Mouse (Mus musculus): Measurements from ENCODE around the gene Sik3. TPM values are rescaled to one million over a fixed set of nuclear protein-coding genes. Genes with fewer than 3 reads are reported as not detected.

Sik3 gene
- polyA plus RNA-seq (2012; rRNA removed) = 11.7 and 21.0 TPM in 2 replicates

DNA sequence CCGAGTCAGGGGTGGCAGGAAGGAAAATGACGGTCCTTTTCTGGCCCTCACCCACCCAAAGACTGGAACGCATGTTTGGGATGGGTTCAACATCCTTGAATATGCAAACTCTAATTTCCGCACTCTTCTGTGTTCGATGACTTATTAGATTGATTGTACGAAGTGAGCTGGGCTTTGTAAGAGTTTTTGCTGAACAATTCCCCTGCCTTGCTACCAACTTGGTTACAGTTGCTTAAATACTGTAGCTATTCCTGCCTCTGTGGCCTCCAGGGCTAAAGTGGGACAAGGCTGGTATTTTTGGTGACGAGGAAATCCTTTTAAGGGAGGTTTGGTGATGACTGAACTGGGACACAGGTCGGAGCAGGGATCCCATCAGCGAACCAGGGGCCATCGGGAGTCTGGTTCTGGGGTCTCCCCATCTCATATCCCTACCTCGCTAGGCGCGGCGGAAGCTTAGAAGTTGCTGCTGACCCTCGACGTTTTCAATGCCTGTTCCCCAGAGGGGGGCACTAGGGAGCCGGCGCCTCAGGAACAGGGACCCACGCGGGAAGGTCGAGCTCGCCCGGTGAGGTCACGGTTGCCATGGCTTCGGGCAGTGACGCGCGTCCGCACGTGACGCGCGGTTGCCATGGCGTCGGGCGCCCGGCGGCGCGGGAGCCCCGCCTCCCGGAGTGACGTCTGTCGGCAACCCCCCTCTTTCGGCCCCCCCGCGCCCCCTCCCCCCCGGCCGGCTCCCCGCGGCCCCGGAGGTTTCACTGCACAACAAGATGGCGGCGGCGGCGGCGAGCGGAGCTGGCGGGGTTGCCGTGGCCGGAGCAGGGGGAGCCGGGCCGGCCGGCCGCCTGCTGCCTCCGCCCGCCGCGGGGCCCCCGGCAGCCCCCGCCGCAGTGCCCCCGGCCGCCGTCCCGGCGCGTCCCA lies at the start of gene Sik3, which contains the start of gene Pafah1b2:
TSS of gene Sik3 (plus strand) at position 730 of the 918 bp plus-strand sequence.
TSS of gene Pafah1b2 (minus strand) at position 600 of the 918 bp plus-strand sequence.
- DNase-seq (ENCODE audit: low read depth) = no peak

DNA sequence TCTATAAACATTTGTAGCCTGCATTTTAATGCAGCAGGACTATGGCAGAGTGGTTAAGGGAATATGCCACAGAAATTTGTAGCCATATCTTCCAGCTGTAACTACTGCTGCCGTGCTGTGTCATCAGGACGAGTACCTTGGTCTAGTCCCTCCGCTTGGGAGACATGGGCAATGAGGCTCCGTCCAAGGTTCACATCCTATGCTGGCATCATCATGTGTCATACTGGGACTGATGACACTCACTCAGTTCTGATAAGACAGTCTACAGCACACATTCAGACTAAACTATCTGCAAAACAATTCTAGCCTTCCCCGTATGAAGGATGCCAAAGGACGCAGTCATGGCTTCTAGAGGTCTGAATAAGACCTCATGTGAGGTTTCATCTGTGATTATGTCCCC lies 49.0 kb upstream of the Sik3 start:
- DNase-seq (ENCODE audit: low read depth) = no peak

DNA sequence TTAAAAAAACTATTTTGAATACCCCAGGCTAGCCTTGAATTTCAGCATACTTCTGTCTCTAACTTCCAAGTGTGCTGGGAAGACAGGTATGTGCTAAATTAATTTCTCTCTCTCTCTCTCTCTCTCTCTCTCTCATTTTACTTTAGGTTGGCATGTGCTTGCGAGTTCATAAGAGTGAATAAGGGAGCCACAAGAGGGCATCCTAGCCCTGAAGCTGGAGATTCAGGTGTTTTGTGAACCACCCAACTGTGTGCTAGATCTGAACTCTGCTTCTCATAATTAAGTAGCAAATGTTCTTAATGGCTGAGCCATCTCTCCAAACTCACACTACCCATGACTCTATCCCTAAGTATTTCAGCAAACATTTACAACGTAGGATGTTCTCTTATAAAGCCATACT lies 35.7 kb upstream of the Sik3 start:
- DNase-seq (ENCODE audit: low read depth) = no peak

DNA sequence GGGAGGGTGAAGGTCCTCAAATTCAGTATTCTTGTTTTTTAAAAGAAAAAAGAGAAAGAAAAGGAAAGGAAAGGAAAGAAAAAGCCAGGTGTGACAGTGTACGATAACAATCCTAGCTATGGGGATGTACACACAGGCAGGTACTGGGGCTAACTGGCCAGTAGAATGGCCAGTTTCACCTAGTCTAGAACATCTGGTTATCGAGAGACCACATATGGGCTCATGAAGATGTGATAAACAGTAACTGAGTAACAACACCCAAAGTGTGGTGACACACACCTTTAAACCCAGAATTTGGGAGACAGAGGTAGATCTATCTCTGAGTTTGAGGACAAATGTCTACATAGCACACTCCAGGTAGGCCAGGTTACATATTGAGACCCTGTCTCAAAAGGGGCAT lies 32.8 kb upstream of the Sik3 start:
- DNase-seq (ENCODE audit: low read depth) = no peak

DNA sequence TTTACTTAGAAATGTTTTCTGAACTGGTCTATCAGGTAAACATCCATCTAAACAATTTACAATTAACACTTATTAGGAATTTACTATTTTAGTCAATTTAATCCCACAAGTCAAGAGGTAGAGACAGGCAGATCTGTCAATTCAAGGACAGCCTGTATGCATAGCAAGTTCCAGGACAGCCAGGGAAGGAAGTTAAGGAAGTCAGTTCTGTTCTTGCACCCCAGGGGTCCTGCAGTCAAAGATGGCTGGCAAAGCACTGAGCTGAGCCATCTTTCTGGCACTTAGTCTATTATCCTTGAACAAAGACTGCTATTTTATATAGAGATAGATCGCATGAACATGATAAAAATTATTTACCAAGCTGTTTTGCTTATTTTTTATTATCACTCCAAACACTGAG lies 32.0 kb upstream of the Sik3 start:
- DNase-seq (ENCODE audit: low read depth) = no peak

DNA sequence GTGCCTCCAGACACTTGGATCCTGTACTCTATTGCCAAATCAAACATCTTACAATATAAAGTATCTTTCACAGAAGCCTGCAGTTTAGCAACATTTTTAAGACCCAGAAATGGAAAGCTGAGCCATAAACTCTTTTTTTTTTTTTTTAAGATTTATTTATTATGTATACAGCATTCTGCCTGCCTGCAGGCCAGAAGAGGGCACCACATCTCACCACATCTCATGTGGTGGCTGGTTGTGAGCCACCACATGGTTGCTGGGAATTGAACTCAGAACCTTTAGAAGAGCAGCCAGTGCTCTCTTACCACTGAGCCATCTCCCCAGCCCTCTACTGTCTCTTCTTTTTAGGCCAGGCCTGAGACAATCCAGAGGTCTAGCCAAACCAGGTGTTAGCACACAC lies 31.3 kb upstream of the Sik3 start:
- no peak for DNase-seq (ENCODE audit: low read depth)

DNA sequence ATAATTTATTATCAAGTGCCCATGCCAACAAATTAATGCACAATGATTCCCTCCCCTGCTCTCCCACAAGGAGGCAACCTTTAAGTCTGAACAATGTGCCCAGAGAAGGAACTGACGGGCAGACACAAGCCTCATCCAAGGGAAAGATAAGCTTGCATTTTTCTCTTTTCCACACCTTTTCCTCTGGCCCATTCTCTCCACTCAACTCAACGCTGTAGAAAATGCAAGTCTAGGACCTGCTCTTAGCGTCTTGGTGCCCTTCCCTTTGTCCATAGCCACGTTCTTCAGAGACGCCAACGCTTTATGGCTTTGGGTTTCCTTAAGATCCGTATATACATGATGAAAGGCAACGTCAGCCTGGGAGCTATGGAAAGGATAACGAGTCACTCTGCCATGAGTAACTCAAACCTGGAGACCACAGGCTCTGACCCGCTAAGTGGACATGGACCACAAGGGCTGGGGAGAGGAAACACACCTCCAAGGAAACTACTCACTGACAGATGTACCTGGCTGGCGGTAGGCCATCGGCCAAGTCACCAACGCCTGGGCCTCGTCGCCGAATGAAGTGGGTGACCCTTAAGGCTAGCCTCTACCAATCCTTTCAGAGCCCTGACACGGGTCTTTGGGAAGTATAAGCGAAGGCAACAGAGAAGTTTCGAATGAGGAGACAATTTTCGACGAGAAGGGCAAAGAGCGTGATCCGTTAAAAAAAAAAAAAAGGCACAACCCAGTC lies 28.8 kb upstream of the Sik3 start:
- no peak for DNase-seq (ENCODE audit: low read depth)

DNA sequence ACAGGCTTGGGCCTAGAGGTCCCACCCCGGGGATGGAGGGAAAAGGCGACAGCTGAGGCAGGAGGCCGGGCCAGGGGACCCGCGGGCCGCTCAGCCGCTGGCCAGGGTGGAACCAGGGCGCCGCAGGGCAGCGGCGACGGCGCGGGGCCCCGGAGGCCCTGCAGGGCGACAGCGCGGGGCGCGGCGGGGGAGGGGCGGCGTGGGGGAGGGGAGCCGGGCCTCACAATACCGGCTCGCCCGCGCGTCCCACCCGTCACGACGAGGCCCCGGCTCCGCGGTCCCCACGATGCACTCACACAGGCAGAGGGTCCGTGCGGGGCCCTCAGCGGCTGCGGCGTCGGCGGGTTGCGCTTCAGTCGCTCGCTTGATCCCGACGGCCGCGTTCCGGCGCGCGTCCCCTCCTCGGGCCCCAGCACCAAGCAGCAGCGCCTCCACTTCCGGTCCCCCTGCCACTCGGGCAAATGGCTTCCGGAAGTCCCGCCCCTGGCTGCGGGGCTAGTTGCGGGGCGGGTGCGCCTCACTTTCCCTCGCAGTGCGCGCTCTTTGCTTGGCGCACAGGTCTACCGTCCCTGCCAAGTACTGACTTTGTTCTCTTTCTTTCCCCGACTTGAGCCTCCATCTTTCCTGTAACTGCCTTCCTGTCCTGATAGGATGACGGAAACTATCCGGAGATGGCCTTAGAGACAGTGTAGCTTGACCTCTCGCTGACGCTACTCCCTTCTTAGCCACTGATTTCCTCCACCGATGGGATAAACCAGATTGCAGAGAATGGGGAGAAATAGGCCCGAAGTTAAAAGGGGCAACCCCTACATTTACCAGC lies 28.0 kb upstream of the Sik3 start:
- no peak for DNase-seq (ENCODE audit: low read depth)

DNA sequence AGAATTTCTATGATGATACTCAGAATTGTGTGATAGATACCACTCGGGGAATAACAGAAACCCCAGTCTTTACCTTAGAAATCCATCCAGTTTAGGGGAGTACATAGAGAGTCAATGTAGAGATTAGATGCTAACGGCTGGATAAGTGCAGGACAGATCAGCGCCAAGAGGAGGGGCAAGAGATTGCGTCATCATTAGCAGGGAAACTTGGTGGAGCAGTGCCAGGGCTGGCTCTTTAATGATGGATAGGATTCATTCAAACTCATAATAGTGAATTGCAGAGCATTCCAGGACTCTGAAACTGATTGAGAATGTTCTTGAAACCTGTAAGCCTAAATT lies 27.4 kb upstream of the Sik3 start:
- no peak for DNase-seq (ENCODE audit: low read depth)

DNA sequence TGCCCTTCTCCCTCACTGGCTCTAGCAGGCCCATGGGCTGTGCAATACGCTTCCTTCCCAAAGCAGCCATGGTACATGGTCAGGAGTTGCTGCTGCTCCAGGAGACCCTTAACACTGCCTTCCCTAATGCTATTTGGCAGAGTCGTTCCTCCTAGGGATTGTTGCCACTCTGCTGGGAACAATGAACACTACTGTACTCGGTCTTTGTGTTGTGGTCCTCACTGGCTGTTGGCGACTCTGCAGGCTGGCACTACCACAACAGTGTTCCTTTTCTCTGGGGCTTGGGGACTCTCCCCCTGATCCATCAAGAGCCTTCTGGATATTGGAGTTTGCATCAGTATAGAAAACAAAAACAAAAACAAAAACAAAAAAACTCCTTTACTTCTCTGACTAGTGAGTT lies 13.6 kb upstream of the Sik3 start:
- DNase-seq (ENCODE audit: low read depth) = no peak

DNA sequence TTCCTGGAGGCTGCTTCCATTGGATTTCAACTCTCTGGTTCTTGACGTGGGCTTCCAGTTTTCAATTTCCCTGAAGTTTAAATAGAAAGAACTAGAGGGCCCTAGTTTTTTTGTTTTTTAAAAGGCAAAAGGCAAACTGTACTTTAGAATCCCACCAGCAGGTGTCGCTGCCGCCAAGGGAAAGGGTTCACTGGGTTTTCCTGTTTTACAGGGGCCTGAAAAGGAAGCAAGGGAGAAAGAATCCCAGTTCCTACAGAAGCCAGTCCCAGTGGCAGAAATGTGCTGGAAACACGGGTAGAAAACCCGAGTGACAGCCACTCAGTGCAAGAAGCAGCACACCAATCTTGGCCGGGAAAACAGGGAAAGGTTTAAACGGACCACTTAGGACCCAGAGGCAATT lies 8.9 kb upstream of the Sik3 start:
- no peak for DNase-seq (ENCODE audit: low read depth)

DNA sequence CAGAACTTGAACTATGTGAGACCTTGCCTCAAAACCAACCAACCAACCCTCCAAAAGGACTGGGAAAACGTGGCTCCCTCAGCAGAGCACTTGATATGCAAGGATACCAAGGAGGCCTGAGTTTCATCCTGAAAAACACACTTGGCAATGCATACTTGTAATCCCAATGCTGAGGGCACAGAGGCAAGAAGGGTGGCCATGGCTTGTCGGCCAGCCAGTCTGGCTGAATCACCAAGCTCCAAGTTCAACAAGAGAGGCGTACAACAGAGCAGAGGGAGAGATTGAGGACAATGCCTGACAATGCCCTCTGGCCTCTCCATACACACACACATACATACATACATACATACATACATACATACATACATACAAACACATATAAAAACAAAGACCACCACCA lies 8.1 kb upstream of the Sik3 start:
- DNase-seq (ENCODE audit: low read depth) = no peak

DNA sequence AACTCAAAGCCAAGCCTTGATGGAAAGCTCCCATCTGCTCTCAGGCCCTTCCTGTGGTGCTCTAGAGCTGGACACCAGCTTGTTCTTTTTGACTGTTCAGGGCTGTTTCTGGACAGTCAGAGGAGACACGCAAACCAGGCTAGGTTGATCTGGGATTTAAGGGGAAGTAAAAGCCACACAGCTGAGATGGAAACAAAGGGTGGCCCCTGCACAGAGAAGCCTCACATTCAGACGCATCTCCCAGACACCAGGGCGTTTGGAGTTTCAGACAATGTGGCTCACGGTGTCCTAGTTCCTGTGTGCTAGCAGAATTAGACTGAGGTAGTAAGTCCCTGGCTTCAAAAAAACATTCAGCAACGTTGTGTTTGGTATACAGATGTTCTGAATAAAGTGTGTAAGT lies 6.4 kb upstream of the Sik3 start:
- no peak for DNase-seq (ENCODE audit: low read depth)

DNA sequence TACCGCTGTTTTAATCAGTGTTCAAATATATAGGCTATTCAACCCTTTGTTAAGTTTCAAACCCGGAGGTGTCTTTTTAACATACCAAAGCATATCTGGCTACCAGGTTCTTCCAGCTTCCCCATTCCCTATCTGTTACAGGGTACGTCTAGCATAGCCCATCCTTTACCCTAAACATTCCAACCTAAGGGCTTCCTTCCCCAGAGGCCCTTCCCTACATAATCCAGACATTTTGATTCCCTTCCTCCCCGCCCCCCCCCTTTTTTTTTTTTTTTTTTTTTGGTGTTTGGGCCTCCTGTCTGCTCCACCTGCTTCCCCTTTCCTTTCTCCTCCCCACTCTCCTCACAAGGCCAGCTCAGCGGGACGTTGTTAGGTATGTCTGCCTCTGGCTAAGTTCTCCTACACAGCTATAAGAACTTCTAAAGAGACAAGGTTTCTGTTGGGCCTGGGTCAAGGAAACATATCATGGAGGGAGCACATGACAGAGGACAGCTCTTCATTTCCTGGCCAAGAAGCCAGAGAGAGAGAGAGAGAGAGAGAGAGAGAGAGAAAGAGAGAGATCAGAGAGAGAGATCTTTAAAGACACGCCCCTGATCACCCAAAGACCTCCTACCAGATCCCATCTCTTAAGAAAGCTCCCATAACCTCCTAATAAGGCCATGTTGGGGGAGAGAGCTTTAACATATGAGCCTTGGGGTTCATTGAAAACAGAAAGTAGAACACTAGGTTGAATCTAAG lies 3.5 kb upstream of the Sik3 start:
- DNase-seq (ENCODE audit: low read depth) = no peak

DNA sequence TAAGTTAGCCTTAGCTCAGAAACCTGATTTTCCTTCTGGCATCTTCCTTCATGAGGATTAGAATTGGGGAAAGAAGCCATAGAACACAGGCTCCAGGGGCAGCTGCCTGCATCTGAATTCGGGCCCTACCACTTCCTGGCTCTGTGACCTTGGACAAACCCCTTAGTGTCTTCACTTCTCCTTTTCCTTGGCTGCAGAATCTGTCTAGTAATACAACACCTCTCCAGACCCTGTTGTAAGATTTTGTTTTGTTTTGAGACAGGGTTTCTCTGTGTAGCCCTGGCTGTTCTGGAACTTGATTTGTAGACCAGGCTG lies 3.0 kb upstream of the Sik3 start:
- no peak for DNase-seq (ENCODE audit: low read depth)

DNA sequence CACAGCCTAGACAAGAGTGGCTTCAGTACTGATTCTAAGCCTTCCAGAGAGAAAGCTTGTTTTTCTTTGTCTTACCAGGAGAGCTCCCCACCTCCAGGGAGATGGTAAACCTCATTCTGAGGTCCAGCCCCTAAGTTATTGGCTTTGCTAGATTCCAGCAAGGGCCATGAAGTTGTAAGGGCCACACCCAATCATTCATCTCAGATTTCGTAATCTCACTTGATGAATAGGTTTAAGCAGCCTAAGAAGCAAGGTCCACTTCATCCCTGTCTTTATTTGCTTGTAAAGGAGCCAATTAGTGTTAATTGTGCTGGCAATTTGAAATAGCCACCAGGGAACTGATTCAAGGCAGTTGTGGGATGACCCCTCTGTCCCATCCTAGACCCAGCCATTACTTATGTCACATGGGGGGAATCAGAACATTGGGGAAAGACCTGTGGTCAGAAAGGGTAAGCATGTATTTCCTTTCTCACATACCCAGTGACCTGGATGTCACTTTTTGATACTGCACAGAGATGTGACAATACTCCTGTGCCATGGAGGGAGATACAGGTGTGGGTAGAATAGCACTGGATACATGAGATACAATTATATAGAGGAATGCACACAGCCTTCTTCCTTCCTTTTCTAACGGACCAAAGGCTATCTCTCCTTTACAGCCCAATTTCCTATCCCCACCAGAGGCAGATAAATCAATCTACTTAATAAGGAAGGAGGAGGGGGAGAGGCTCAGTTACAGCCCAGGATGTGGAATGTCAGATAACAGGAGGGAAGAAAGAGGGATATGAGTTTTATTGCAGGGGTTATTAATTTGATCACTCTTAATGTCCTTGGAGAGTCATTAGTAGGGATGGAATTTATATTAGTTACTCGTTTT lies 1.3 kb upstream of the Sik3 start:
- DNase-seq (ENCODE audit: low read depth) = no peak

DNA sequence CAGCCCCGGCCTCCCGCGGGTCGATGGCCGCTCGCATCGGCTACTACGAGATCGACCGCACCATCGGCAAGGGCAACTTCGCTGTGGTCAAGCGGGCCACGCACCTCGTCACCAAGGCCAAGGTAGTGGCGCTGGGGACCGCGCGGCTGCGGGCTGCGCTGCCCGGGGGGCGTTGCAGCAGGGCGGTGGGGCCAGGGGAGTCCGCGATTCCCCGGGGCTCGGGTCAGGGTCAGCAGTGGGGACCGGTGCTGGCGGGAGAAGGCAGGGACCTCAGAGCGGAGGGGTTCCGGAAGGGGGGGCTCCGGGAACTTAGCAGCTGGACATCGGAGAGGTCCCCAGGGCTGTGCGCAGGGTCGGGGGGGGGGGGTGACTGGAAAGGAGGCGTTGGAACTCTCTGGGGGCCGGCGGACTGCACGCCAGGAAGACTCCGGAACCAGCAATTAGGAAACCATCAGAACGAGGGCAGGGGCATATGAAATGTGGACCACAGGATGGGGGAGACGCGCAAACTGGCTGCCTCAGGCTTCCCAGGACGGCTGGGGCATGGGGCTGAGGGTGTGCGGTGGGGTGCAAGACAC lies 478 bp downstream of the Sik3 start:
- no peak for DNase-seq (ENCODE audit: low read depth)

DNA sequence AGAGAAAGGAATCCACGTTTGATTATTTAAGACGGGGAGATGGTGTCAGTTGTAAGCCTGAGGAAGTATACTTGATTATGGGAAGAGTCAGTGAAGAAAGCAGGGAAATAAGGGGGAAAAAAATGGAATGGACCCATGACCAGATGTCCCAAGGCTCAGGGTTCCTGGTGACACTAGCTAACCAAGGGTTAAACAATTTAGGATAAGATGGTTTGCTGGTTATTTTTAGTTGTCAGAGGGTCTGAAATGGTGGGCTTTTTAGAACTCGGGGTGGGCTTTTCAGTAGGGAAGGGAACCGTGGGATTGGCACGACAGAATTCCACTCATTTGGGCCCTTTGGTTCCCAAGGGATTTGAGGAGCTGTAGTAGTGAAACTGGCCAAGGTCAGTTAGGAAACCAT lies 996 bp downstream of the Sik3 start:
- no peak for DNase-seq (ENCODE audit: low read depth)

DNA sequence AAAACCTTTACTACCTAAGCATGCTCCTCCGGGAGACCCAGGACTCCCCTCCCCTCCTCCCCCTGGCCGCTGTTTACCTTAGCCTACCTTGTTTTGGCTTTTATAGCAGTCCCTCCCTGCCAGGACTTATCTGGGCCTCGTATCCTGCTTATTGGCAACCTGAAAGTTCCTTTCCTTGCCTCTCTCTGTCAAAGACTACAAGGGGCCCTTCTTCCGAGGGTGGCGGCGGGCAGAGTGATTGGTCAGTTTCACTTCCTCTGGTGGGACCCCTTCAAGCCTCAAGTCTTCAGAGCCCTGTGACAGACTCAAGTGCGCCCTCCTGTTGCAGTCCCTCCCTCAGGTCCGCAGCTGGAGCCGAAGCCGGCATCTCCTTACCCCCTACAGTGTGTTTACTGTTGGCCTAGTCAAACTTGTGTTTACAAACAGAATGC lies 1.6 kb downstream of the Sik3 start:
- no peak for DNase-seq (ENCODE audit: low read depth)

DNA sequence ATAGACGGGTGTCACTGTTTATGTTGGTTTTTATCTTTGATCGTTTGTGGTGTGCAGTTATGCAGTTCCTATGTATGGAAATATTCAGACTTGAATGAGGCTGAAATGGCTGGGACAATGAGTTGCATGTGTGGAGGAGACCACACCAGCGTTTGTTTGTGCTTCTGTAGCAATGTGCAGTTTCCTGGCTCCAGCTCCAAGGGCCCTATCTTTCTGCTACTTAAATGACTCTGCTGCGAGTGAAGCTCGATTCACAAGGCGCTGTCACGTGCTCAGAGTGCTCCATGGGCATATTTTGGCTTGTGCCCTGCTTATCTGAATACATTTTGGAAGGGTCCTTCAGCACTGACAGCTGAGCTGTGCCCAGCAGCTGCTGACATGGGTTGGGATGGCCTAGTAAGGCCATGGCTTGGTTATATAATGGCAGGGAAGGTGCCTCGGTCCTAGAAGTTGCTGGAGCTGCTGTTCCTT lies 2.5 kb downstream of the Sik3 start:
- no peak for DNase-seq (ENCODE audit: low read depth)

Data from gonadal fat pad, adult 2 months (tissue).